Mouse (Mus musculus) CD4-positive helper T cell, adult 2 months (primary cell): ENCODE measurements around the gene Pnpla2.

Source experiments
- DNase-seq: peaks from one replicate; pipeline ENCODE4 v3.0.0-alpha.2; 2012; ENCODE audit warnings: low read depth, missing footprints, low spot score

Gene Pnpla2

DNA sequence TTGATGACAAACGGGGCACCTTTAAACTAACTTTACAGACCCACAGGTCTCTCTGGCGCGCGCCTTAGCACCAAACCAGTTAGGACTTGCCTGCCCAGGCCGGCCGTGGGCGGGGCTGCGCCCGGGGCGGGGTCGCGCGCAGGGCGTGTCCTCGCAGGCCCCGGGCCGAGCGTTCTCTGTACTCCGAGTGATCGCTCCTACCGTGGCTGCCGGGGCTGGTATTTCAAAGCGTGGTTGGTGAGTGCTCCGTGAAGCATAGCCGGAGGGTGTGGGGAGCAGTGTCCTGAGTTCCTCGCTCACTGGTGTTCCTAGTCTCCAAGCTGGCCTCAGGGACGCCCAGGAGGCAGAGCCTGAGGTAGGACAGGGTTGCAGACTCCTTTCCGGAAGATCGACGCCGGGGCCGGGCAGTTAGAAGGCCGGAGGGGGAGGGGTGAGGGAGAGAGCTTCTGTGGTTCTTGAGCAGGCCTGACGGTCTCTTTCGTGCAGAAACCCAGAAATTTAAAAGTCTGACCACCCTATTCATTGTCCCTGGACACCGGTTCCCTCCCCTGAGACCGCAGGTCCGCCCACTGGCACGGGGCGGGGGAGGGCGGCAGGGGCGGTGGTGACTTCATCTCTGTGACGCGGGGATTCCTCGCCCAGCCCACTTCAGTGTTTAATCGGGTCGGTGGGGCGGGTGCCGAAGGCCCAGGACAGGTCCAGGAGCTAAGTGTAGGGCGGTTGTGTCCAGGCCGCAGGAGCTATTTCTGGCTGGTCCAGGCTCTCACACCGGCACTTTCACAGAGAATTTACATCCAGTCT lies 12.4 kb downstream of the Pnpla2 start, which contains the start of gene Cd151:
Cd151 (plus strand) TSS at position 163 of the 801 bp plus-strand sequence.
- DNase-seq, result peak; percentile 82

DNA sequence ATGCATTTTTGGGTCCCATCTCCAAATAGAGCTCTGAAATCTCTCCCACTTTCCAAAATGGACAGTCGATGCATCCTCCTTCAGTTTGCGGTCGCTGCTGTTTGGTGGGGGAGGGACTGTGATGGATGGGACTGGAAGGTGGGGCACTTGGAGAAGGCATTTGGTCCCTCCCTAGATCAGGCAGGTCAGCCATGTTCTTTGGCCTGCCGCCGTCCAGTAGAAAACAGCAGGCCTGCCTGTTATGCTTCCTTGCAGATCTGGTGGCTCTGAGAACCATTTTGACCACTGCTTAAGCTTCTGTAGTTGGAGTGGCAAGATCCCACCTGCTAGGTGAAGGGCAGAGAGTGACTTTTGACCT lies 13.1 kb downstream of the Pnpla2 start:
- DNase-seq, result no peak

DNA sequence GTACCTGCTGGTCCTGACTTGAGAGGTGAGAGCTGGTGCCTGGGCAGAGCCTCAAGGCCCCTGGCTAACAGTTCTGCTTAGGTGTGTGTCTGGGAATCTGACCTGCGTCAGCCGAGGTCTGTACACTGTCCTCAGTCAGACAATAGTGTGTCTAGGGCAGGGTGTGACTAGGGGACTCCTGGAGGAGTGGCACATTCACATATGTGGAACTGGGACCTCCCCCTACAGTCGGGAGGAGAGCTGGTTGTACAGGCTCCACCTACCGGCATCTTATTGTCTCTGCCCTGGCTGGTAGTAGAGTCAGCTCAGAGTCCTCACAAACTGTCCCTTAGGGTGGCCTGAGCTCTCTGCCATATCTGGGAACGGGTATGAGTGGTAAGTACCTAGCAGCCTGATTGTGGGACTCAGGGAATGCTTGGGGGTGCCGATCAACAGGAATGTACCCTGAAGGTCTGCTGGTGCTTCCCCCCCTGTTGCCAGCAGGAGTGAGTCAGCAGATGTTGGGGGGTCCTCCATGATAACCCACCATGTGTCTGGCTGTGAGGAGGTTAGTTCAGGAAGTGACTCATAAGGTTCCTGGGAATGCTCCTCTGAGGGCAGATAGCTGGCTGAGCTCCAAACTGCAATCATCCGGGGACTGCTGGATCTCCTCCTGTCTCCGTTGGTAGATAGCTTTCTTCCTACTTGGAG lies 13.7 kb downstream of the Pnpla2 start:
- peak; percentile 64 for DNase-seq

DNA sequence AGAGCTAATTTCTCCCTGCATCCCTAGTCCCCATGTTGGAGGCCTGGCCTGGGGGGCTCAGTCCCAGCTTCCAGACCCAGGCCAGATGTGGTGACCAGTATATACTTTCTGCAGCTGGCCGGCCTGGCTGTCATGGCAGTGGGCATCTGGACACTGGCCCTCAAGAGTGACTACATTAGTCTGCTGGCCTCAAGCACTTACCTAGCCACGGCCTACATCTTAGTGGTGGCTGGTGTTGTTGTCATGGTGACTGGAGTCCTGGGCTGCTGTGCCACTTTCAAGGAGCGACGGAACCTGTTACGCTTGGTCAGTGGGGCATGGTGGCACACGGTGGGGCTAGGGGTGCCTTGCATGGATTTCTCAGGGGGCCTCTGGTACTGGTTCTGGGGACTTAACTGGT lies 14.4 kb downstream of the Pnpla2 start:
- DNase-seq, result no peak

DNA sequence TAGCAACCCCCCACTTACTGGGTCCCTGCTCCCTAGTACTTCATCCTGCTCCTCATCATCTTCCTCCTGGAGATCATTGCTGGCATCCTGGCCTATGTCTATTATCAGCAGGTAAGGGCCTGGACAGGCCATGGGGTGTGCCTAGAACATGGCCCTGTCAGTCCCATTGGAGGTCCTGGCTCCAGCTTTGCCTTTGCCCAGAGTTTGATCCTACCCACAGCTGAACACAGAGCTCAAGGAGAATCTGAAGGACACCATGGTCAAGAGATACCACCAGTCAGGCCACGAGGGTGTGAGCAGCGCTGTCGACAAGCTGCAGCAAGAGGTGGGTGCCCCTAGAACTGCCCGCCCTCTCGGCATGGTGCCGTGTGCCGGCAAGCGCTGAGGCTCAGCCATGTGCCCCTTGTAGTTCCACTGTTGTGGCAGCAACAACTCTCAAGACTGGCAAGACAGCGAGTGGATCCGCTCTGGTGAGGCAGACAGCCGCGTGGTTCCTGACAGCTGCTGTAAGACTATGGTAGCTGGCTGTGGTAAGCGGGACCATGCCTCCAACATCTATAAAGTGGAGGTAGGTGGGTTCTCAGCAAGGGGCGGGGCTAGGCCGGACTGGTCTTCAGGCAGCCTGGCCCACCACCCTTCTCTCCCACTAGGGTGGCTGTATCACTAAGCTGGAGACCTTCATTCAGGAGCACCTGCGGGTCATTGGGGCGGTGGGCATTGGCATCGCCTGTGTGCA lies 15.1 kb downstream of the Pnpla2 start:
- DNase-seq, result no peak

DNA sequence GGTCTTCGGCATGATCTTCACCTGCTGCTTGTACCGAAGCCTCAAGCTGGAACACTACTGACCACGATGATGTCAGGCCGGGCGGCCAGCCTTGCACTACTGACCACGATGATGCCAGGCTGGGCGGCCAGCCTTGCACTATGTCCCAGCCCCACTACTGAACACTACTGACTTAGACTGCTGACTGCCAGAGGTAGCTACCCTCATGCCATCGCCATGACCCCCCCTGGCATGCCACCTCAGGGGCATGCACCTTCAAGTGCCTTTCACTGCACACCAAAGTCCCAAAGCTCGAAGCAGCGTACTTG lies 15.6 kb downstream of the Pnpla2 start:
- no peak for DNase-seq

DNA sequence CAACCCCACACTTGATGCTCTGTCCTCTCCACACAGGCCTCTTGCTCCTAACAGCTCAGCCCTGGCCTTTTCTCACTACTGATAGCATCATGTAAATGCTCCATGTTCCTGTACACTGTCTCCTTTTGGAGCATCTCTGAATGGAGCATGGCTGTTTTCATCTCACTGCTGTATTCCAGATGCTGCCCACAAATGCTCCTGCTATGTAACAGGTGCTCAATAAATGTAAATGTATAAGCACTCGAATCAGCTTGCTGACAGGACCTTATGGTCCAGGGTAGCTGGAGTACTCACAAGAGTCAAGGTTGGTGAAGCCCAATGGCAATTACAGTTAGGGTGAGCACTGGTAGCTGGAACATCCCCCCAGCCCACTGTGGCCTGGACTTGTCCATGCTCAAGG lies 16.2 kb downstream of the Pnpla2 start:
- no peak for DNase-seq

DNA sequence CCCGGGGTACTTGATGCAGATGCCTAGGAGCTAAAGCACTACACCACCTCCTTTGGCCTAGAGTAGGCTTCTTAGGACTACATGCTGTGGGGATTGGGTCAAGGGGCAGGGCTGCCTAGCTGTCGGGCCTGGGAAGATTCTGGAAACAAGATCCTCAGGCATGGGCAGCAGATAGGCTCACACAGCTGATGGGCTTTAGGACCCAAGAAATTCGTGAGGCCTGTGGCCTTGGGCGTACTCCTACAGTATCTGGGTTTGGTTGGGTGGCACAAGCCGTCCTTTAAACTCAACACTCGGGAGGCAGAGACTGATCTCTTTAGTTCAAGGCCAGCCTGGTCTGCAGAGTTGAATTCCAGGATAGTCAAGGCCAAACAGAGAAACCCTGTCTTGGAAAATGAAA lies 17.2 kb downstream of the Pnpla2 start:
- no peak for DNase-seq

DNA sequence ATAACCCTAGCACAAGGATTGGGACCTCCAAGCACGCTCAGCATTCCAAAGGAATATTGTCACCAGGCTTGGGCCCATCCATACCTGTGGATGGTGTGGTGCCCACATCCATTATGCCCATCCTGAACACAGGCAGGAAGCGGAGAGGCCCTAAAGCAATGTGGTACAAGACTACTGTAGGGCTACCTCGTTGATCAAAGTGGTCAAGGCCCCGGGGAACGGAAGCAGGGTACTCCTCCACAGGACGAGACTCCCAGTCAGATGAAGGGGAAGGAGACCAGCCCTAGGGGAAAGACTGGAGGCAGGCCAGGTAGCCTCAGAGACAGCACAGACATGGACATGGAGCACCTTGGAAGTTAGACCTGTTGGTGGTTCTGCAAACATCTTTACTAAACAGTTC lies 17.8 kb downstream of the Pnpla2 start:
- no peak for DNase-seq

DNA sequence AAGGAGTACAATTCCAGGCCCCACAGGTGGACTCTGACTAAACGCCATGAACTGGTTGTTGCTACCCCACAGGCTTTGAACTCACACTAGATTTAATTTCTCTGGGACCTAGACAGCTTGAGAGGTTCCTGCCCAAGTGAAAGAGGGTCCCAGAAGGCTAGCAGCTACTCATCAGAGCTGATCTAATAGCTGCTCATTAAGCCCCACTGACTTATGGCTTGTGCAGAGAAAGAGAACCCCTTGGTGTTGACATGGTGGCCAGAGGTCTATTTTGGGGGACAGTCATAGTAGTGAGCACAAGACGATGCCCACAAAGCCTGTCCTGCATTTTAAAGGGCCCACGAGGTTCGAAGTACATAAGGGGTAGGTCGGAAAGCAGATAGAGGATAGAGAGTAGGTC lies 19.2 kb downstream of the Pnpla2 start:
- DNase-seq, result no peak

DNA sequence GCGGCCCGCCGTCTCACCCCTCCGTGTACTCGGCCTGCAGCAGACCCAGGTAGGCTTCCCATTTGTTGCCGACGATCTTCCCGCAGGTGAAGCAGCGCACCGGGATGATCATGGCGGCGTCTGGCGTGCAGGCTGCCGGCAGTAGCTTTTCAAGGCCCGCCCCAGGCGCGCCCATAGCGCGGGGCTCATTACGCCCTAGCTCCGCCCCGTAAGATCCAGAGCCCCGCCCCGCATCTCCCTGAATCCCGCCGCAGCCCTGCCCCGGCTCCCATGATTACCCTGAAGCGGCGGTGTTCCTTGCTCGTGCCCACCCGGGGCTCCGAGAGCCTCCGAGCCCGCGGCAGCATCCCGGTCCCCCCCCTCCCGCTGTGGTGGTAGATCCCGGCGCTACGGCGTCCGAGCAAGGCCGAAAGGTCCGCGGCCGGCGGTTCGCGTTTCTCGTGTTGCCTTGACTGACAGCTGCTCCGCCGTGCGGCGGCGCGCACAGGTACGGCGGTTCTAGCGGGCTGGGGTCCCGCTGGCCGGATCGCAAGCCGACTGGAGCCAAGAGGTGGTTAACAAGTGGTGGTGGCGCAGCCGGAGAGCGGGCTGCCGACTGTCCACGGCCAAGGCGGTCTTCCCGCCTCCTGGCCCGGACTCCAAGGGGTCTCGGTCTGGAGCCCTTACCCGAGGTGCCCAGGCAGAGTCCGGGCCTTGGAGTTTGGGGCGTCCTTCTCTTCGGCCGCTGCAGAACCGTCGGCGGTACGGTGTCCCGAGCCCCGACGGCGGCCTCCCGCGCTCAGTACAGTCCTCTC lies 20.2 kb downstream of the Pnpla2 start, which contains the start of the genes Polr2l and Tspan4:
Polr2l (minus strand) TSS at position 122 of the 794 bp plus-strand sequence.
Tspan4 (plus strand) TSS at position 230 of the 794 bp plus-strand sequence.
- peak; percentile 91 for DNase-seq

DNA sequence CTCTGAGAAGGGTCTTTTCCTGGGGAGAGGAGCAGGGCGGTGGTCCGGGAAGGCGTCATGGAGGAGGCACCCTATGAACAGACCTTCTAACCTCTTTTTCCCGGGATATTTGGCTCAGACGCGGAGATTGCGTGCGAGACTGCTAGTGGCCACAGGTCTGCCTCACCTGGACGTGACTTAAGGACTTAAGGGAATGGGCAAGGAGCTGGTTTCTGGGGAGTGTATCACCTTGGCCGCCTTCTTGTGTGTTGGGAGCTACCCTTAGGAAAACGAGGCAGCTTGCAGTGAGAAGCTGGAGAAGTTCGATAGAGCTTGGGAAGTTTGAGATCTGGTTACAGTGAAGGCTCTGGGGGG lies 20.8 kb downstream of the Pnpla2 start:
- DNase-seq, result no peak

DNA sequence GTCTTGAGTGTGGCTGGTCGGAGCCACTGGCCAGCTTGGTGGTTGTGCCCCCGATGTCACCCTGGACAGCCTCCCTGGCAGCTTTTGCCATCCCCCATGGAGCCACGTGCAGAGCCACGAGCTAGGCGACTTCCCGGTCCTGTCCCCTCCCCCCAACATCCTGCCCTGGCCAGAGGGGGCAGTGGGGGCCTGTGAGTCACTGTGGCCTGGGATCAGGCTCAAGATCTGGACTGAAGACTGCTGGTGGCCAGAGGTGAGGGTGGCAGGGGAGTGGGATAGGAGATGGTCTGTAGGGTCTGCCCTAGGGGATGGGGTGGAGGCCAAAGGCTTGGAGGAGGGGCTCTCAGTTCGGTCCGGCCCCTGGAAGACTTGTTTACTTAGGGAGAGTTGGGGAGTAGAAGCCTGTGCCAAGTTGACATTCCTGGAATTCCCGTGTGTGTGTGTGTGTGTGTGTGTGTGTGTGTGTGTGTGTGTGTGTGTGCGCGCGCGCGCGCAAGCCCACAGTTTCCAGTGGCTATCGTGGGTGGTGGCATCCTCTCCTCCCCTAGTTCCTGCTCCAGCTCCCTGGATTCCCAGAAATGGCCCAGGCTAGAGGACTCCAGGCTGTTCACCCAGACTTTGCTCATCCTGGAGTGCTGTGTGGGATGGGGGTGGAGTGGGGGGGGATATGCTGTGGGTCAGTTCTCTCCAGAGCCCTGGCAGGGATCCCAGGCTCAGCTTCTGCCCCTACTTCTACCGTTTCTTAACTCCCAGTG lies 21.4 kb downstream of the Pnpla2 start:
- peak; percentile 41 for DNase-seq

DNA sequence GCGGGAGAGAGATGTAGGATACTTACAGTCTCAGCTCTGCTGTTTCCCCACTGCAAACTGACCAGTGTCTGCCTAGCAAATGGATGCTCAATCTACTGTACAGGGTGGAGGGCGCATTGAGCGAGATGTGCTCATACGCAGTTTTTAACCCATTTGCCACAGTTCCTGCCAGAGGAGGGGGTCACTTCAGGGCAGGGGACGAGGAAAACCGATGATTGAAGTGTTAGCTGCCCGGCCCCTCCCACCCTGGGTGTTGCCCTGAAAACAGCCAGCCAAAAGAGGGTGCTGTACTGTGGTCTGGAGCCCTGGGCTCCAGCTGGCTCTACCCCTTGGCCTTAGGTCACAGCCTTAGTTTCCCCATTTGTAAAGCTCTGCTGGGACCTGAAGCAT lies 22.0 kb downstream of the Pnpla2 start:
- no peak for DNase-seq

DNA sequence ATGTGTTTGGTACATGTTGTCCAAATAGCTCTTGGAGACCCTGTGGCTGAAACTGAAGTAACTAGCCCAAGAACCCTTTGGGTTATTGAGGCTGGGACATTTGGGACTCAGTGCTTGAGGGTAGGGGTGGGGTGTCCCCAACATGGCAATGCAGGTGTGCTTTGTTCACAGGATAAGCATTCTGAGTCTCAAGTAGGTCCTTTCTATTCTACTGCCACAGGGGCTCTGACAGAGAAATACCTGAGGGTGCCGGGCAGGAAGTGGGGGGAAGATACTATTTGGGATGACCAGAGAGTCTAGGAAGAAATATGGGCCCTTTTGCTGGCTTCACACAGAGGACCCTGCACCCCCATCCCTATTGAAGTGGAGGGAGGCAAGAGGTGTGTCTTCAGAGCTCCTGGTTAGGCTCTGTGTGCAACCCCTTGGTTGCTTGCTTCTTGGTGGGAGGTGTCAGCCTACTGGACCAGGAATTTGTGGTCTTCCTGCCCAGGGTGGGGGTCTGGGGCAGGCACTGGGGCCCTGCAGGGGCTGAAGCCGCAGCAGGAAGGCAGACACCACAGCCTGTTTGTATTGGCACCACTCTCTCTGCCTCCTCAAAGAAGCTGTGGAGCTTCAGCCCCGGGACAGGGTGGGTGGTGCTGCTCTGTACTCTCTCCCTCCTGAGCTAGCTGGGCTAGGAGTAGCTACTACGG lies 22.7 kb downstream of the Pnpla2 start:
- DNase-seq, result no peak

DNA sequence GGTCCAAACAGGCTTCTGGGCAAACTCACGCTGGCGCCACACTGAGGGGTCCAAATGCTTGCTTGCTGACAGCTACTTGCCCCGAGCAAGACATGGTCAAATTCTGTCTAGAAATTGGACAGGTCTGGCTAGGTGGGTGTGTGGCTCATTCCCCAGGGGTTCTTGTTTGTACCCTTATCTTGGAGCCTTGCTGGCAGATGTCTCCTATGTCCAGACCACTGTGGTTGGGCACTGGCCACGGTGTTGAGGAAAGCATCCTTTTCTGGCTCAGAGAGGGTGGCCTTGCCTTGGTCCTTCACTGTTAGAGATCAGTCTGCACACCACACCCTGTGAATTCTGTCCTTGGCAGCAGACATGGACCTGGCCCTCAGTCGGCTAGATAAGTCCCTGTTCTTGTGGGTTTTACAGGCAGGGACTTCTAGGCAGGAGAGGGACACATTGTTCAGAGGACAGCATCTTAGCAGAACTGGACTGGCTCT lies 23.3 kb downstream of the Pnpla2 start:
- no peak for DNase-seq

DNA sequence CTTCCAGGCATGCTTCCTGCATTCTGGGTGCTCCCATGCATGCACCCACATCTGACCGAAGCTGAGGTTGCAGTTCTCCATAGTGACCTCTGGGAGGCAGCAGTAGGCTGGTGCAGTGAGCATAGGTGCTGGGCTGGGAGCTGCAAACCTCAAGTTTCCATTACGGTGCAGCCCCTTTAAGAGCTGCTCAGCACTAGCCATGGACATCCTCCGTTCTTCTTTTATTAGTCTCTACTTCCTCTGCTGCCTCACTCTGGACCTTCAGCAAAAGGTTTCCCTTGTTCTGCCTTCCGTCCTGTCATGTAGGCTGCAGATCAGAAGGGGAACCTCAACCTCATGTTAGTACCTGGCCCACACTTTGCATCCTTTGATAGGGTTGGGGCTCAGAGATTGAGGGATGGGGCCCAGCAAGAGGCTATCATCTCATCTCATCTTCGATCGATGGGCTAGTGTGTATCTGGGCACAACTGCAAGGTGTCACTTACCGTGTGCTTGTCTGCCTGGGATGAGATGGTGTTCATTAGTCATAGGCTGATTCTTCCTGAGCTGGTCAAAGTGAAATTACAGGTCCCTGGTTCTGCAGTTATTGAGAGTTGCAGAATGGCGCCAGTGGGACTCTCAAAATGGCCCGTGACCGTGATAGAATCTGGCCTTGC lies 26.0 kb downstream of the Pnpla2 start:
- peak; percentile 88 for DNase-seq

DNA sequence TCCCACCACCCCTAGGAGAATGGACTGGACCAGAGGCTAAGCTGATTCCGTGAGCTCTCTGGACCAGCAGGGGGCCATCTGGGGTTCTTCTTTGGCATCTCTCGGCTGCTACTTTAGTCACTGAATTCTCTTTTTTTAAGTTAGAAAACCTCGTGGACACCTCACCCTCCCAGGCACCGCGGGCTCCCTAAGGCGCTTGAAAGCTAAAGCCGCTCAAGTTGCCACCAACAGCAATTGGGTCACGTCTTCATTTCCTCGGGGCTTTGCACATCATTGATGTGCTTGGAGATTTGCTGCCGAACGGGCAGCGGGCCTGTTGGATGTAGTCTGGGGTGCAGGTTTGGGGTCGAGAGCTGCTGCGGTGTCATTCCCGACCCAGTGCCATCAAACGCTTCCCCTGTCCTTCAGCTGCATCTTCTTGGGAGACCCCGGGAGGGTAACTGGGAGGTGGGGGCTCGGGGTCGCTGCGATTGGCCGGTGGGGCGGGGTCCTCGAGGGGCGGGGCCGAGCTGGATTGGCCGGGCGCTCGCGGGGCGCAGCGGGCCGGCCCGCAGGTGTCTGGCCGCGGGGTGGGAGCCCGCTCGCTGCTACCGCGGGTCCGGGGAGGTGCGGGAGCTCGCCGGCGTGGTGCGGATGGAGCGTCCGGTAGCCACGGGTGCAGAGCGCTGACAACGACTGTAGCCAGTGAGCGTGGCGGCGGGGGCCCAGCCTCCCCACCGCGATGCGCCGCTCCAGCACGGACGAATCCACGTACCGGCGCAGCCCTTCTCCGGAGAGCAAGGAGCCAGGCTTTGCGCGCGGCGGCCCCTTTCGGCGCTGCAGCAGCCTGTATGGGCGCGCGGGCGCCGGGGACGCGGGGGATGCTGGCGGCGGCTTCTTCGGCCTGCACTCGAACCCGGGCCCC lies 26.8 kb downstream of the Pnpla2 start:
- peak; percentile 65 for DNase-seq

DNA sequence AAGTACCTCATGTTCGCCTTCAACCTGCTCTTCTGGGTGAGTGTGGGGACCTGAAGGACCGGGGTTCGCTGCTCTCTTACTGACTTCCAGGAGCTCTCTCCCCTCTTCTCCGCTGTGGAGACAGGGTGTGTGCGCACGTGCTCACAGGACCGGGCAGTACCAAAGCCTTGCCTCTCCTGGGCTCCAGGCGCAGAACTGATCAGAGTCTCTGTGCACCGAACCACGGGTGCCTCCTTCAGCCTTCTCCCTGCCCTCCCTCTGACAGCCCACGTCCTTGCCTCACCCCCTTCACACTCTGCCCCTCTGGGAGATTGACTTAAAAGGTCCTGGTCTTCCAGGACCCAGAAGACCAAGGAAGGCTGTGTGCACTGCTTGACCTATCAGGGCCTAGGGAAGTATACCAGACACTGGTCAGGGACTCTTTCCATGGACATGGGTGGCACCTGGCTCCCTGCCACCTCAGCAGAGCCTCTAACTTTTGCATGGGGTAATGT lies 27.6 kb downstream of the Pnpla2 start:
- DNase-seq, result no peak
